Mouse (Mus musculus) embryonic facial prominence, embryonic 12.5 days (tissue): Measurements from ENCODE around the gene AU018091. TPM values are rescaled to one million over a fixed set of nuclear protein-coding genes. Genes with fewer than 3 reads are reported as not detected.
"Not testable (repeated sequence)": the region's sequence is repeated elsewhere in the genome, so short reads cannot be mapped to it uniquely, and the experiment has no call there.

Experiments
- ATAC-seq: fragments of 200-750 bp; cut with Nextera tagmentation; 2 replicates; pipeline ENCODE4 v1.8.0; 2017; ENCODE audit not compliant: insufficient number of reproducible peaks, insufficient read depth, low FRiP score, low TSS enrichment
- H3K27ac ChIP-seq: fragments of 300-500 bp; sonication (generic); 2 replicates; pipeline ENCODE4 v1.5.1; 2016; ENCODE audit warnings: mild to moderate bottlenecking
- H3K27me3 ChIP-seq: fragments of 300-500 bp; sonication (generic); 2 replicates; pipeline ENCODE4 v1.6.1; 2016; ENCODE audit warnings: mild to moderate bottlenecking, moderate library complexity
- H3K36me3 ChIP-seq: fragments of 300-500 bp; sonication (generic); 2 replicates; pipeline ENCODE4 v1.6.1; 2016; ENCODE audit warnings: mild to moderate bottlenecking
- H3K4me1 ChIP-seq: fragments of 300-500 bp; sonication (generic); 2 replicates; pipeline ENCODE4 v1.6.1; 2016
- H3K4me2 ChIP-seq: fragments of 300-500 bp; sonication (generic); replicated peaks from 2 replicates; pipeline ENCODE4 v1.6.1; 2016; ENCODE audit warnings: mild to moderate bottlenecking, moderate library complexity
- H3K4me3 ChIP-seq: fragments of 300-500 bp; sonication (generic); 2 replicates; pipeline ENCODE4 v1.5.1; 2016; ENCODE audit warnings: mild to moderate bottlenecking
- H3K9ac ChIP-seq: fragments of 300-500 bp; sonication (generic); 2 replicates; pipeline ENCODE4 v1.6.1; 2016; ENCODE audit warnings: mild to moderate bottlenecking, moderate library complexity
- H3K9me3 ChIP-seq: fragments of 300-500 bp; sonication (generic); 2 replicates; pipeline ENCODE4 v1.6.1; 2016; ENCODE audit warnings: mild to moderate bottlenecking, moderate library complexity
- WGBS: fragments of 180-500 bp; shearing (Covaris S2); methylation state at CpG from one replicate; pipeline ENCODE4 v1.1.7; 2016; 5-methylcytosine and 5-hydroxymethylcytosine counted together
- polyA plus RNA-seq: library from polyadenylated mRNA; unstranded; fragments of >200 nt; fragmentation: Nextera tagmentation; extraction: Ambion mirVana; gene quantifications from 2 replicates; pipeline ENCODE4 v1.2.1, GENCODE M21; 2016

The AU018091 gene
- polyA plus RNA-seq, 1 experiment from 2014 or later: 0.13 TPM

GRCm38 (mm10) chr7:3198884-3199283 lies 29.9 kb upstream of the AU018091 start:
- no peak overlapping the region for H3K9ac ChIP-seq
- no peak overlapping the region for H3K27ac ChIP-seq
- no peaks in the 10 kb centered on the region for H3K9me3 ChIP-seq
- H3K27me3 ChIP-seq: no peaks in the 10 kb centered on the region
- no peak overlapping the region for H3K4me2 ChIP-seq
- H3K4me1 ChIP-seq: no peaks in the 10 kb centered on the region
- WGBS: 49% methylated on average over 11 of the region's 11 CpGs
- no peak overlapping the region for H3K4me3 ChIP-seq
- ATAC-seq: no peak
- no peaks in the 10 kb centered on the region for H3K36me3 ChIP-seq

- H3K36me3 ChIP-seq: no peaks in the 10 kb centered on the region
- no peak overlapping the region for H3K4me3 ChIP-seq
- no peak overlapping the region for H3K9ac ChIP-seq
- no peak overlapping the region for H3K4me2 ChIP-seq
- no peaks in the 10 kb centered on the region for H3K9me3 ChIP-seq
- no peak for ATAC-seq
- H3K27me3 ChIP-seq: no peaks in the 10 kb centered on the region
- H3K27ac ChIP-seq: no peak overlapping the region
- no peaks in the 10 kb centered on the region for H3K4me1 ChIP-seq
- 65% methylated on average over 5 of the region's 5 CpGs for WGBS
Measured at GRCm38 (mm10) chr7:3195850-3196249, 26.8 kb upstream of the AU018091 start.

- H3K36me3 ChIP-seq: no peaks in the 10 kb centered on the region
- no peak overlapping the region for H3K27ac ChIP-seq
- ATAC-seq: no peak
- H3K4me2 ChIP-seq: no peak overlapping the region
- no peaks in the 10 kb centered on the region; the same call in 1 of the 2 replicates for H3K9me3 ChIP-seq
- no peak overlapping the region for H3K4me3 ChIP-seq
- no peaks in the 10 kb centered on the region for H3K27me3 ChIP-seq
- H3K9ac ChIP-seq: no peak overlapping the region
- no peaks in the 10 kb centered on the region for H3K4me1 ChIP-seq
- 90% methylated on average over 4 of the region's 4 CpGs for WGBS
Measured at GRCm38 (mm10) chr7:3194531-3194930, 25.5 kb upstream of the AU018091 start.

- H3K27me3 ChIP-seq: no peaks in the 10 kb centered on the region
- WGBS: 21% methylated on average over 5 of the region's 6 CpGs
- H3K4me2 ChIP-seq: no peak overlapping the region
- H3K4me3 ChIP-seq: no peak overlapping the region
- ATAC-seq: no peak
- no peaks in the 10 kb centered on the region for H3K4me1 ChIP-seq
- no peak overlapping the region for H3K9ac ChIP-seq
- H3K9me3 ChIP-seq: no peaks in the 10 kb centered on the region; the same call in 1 of the 2 replicates
- no peaks in the 10 kb centered on the region for H3K36me3 ChIP-seq
- H3K27ac ChIP-seq: no peak overlapping the region
Measured at GRCm38 (mm10) chr7:3193905-3194304, 24.9 kb upstream of the AU018091 start.

GRCm38 (mm10) chr7:3193049-3193632 lies 24.1 kb upstream of the AU018091 start:
- Histone ChIP-seq H3K4me3 (no peak overlapping the region), H3K4me1 (no peaks in the 10 kb centered on the region), H3K36me3 (no peaks in the 10 kb centered on the region), H3K27ac (no peak overlapping the region), H3K9me3 (no peaks in the 10 kb centered on the region; the same call in 1 of the 2 replicates), H3K9ac (no peak overlapping the region), H3K27me3 (no peaks in the 10 kb centered on the region), H3K4me2 (no peak overlapping the region)
- WGBS: 78% methylated on average over 4 of the region's 4 CpGs
- no peak for ATAC-seq

- ATAC-seq: no peak
- H3K27ac ChIP-seq: no peak overlapping the region
- no peak overlapping the region for H3K4me2 ChIP-seq
- no peaks in the 10 kb centered on the region for H3K36me3 ChIP-seq
- H3K27me3 ChIP-seq: no peaks in the 10 kb centered on the region
- H3K9ac ChIP-seq: no peak overlapping the region
- H3K4me1 ChIP-seq: no peaks in the 10 kb centered on the region
- H3K9me3 ChIP-seq: no peaks in the 10 kb centered on the region; the same call in 1 of the 2 replicates
- WGBS: 91% methylated on average over 12 of the region's 12 CpGs
- no peak overlapping the region for H3K4me3 ChIP-seq
Measured at GRCm38 (mm10) chr7:3191971-3192498, 23.0 kb upstream of the AU018091 start.

- not testable (repeated sequence) for H3K27ac ChIP-seq, H3K4me1 ChIP-seq, H3K9ac ChIP-seq, H3K9me3 ChIP-seq, ATAC-seq, H3K4me2 ChIP-seq, H3K36me3 ChIP-seq, H3K4me3 ChIP-seq, H3K27me3 ChIP-seq
- WGBS: 89% methylated on average over 2 of the region's 2 CpGs
Measured at GRCm38 (mm10) chr7:3186726-3187125, 17.7 kb upstream of the AU018091 start.

- 67% methylated on average over 1 of the region's 1 CpGs for WGBS
- H3K27ac ChIP-seq: no peak overlapping the region
- H3K27me3 ChIP-seq: no peaks in the 10 kb centered on the region
- no peaks in the 10 kb centered on the region for H3K4me1 ChIP-seq
- no peaks in the 10 kb centered on the region; the same call in 1 of the 2 replicates for H3K9me3 ChIP-seq
- ATAC-seq: no peak
- H3K36me3 ChIP-seq: no peaks in the 10 kb centered on the region
- H3K4me2 ChIP-seq: no peak overlapping the region
- no peak overlapping the region for H3K4me3 ChIP-seq
- no peak overlapping the region for H3K9ac ChIP-seq
Measured at GRCm38 (mm10) chr7:3186136-3186535, 17.1 kb upstream of the AU018091 start.

GRCm38 (mm10) chr7:3184394-3184793 lies 15.4 kb upstream of the AU018091 start:
- Histone ChIP-seq H3K4me2 (no peak overlapping the region), H3K36me3 (no peaks in the 10 kb centered on the region), H3K27me3 (no peaks in the 10 kb centered on the region), H3K4me3 (no peak overlapping the region), H3K4me1 (no peaks in the 10 kb centered on the region), H3K9me3 (no peaks in the 10 kb centered on the region; the same call in 1 of the 2 replicates), H3K9ac (no peak overlapping the region), H3K27ac (no peak overlapping the region)
- no peak for ATAC-seq
- 40% methylated on average over 4 of the region's 4 CpGs for WGBS

- H3K4me1 ChIP-seq, H3K36me3 ChIP-seq, H3K4me2 ChIP-seq, H3K4me3 ChIP-seq, H3K27me3 ChIP-seq, H3K9ac ChIP-seq, ATAC-seq, H3K27ac ChIP-seq, H3K9me3 ChIP-seq: not testable (repeated sequence)
- WGBS: 90% methylated on average over 24 of the region's 24 CpGs
Measured at GRCm38 (mm10) chr7:3180958-3181357, 12.0 kb upstream of the AU018091 start.

- Histone ChIP-seq H3K9me3 (peaks cover 7% of the 10 kb centered on the region), H3K4me2 (no peak overlapping the region), H3K27me3 (no peaks in the 10 kb centered on the region), H3K9ac (no peak overlapping the region), H3K4me1 (no peaks in the 10 kb centered on the region), H3K4me3 (no peak overlapping the region), H3K36me3 (no peaks in the 10 kb centered on the region), H3K27ac (no peak overlapping the region)
- ATAC-seq: no peak
- WGBS: 78% methylated on average over 1 of the region's 1 CpGs
Measured at GRCm38 (mm10) chr7:3168296-3168695, 707 bp downstream of the AU018091 start.

- Histone ChIP-seq H3K4me1 (no peaks in the 10 kb centered on the region), H3K4me2 (no peak overlapping the region), H3K27me3 (no peaks in the 10 kb centered on the region), H3K9ac (no peak overlapping the region), H3K9me3 (peaks cover 2% of the 10 kb centered on the region; the same call in 1 of the 2 replicates), H3K4me3 (no peak overlapping the region), H3K27ac (no peak overlapping the region), H3K36me3 (no peaks in the 10 kb centered on the region)
- WGBS: 85% methylated on average over 4 of the region's 4 CpGs
- no peak for ATAC-seq
Measured at GRCm38 (mm10) chr7:3166270-3166669, 2.7 kb downstream of the AU018091 start.
